Mouse (Mus musculus): Measurements from ENCODE around the gene Zwilch. TPM values are rescaled to one million over a fixed set of nuclear protein-coding genes. Genes with fewer than 3 reads are reported as not detected.

Gene Zwilch
- polyA plus RNA-seq, 1 experiment from 2014 or later: 31.9 TPM

- Histone ChIP-seq H3K4me1 (ENCODE audit: control insufficient read depth, insufficient read depth, low read length) (peaks cover 9% of the 10 kb centered on the region; the same call in 1 of the 2 replicates), H3K27me3 (ENCODE audit: control insufficient read depth, insufficient read depth, low read length) (no peaks in the 10 kb centered on the region), H3K4me3 (ENCODE audit: low read depth, low read length) (no peak overlapping the region), H3K27ac (replicated peaks; ENCODE audit: low read depth, low read length) (no peak overlapping the region), H3K9me3 (replicated peaks; ENCODE audit: control insufficient read depth, low read length) (no peaks in the 10 kb centered on the region), H3K9ac (replicated peaks; ENCODE audit: low read length) (no peak overlapping the region), H3K4me2 (ENCODE audit: low read depth, low read length) (no peak overlapping the region), H3K36me3 (replicated peaks; ENCODE audit: control insufficient read depth, insufficient read depth, low read depth, low read length) (no peaks in the 10 kb centered on the region)
- ATAC-seq (replicated peaks; ENCODE audit: insufficient number of reproducible peaks, low FRiP score, low TSS enrichment, low read depth): no peak
- DNase-seq (ENCODE audit: low spot score): no peak
- 68% methylated on average over 12 of the region's 12 CpGs for whole genome bisulfite sequencing
These were observed 83.9 kb downstream of the Zwilch start for GRCm38 (mm10) chr9:64089004-64089403.

- Histone ChIP-seq H3K27me3 (ENCODE audit: control insufficient read depth, insufficient read depth, low read length) (no peaks in the 10 kb centered on the region), H3K9me3 (replicated peaks; ENCODE audit: control insufficient read depth, low read length) (no peaks in the 10 kb centered on the region), H3K27ac (replicated peaks; ENCODE audit: low read depth, low read length) (no peak overlapping the region), H3K36me3 (replicated peaks; ENCODE audit: control insufficient read depth, insufficient read depth, low read depth, low read length) (no peaks in the 10 kb centered on the region), H3K4me1 (ENCODE audit: control insufficient read depth, insufficient read depth, low read length) (peaks cover 9% of the 10 kb centered on the region; the same call in 1 of the 2 replicates), H3K4me2 (ENCODE audit: low read depth, low read length) (no peak overlapping the region), H3K9ac (replicated peaks; ENCODE audit: low read length) (no peak overlapping the region), H3K4me3 (ENCODE audit: low read depth, low read length) (no peak overlapping the region)
- ATAC-seq (replicated peaks; ENCODE audit: insufficient number of reproducible peaks, low FRiP score, low TSS enrichment, low read depth) (no peak), DNase-seq (ENCODE audit: low spot score) (no peak)
- 94% methylated on average over 7 of the region's 7 CpGs for WGBS
These were observed 84.6 kb downstream of the Zwilch start for GRCm38 (mm10) chr9:64088346-64088745.

GRCm38 (mm10) chr9:64087461-64088235 is 85.3 kb downstream of the Zwilch start:
- H3K36me3 ChIP-seq (replicated peaks; ENCODE audit: control insufficient read depth, insufficient read depth, low read depth, low read length): no peaks in the 10 kb centered on the region
- no peak overlapping the region for H3K4me3 ChIP-seq (ENCODE audit: low read depth, low read length)
- peaks cover 9% of the 10 kb centered on the region; the same call in 1 of the 2 replicates for H3K4me1 ChIP-seq (ENCODE audit: control insufficient read depth, insufficient read depth, low read length)
- DNase-seq (ENCODE audit: low spot score) (peak; percentile 87), ATAC-seq (replicated peaks; ENCODE audit: insufficient number of reproducible peaks, low FRiP score, low TSS enrichment, low read depth) (no peak; the same call in 1 of the 2 replicates)
- no peak overlapping the region for H3K9ac ChIP-seq (replicated peaks; ENCODE audit: low read length)
- 43% methylated on average over 5 of the region's 5 CpGs for WGBS
- H3K27me3 ChIP-seq (ENCODE audit: control insufficient read depth, insufficient read depth, low read length): no peaks in the 10 kb centered on the region
- H3K9me3 ChIP-seq (replicated peaks; ENCODE audit: control insufficient read depth, low read length): no peaks in the 10 kb centered on the region
- no peak overlapping the region for H3K27ac ChIP-seq (replicated peaks; ENCODE audit: low read depth, low read length)
- H3K4me2 ChIP-seq (ENCODE audit: low read depth, low read length): no peak overlapping the region

Other genes starting within 250 kb of the Zwilch start
- 9.3 and 9.8 TPM in 2 replicates for gene Smad6, start 151.0 kb downstream of the Zwilch start, polyA plus RNA-seq (2014; fragmentation: Nextera tagmentation; extraction: Ambion mirVana)
- gene Lctl, start 56.0 kb downstream of the Zwilch start, polyA plus RNA-seq (2014; fragmentation: Nextera tagmentation; extraction: Ambion mirVana): not detected in 2 replicates
- 1,345 and 1,364 TPM in 2 replicates for gene Rpl4, start 271 bp upstream of the Zwilch start, polyA plus RNA-seq (2014; fragmentation: Nextera tagmentation; extraction: Ambion mirVana)
- 23.8 and 26.0 TPM in 2 replicates for gene Snapc5, start 6.2 kb upstream of the Zwilch start, polyA plus RNA-seq (2014; fragmentation: Nextera tagmentation; extraction: Ambion mirVana)
- 2.3 and 3.0 TPM in 2 replicates for gene Uchl4, start 62.1 kb upstream of the Zwilch start, polyA plus RNA-seq (2014; fragmentation: Nextera tagmentation; extraction: Ambion mirVana)
- 74.4 and 79.3 TPM in 2 replicates for gene Map2k1, start 80.5 kb upstream of the Zwilch start, polyA plus RNA-seq (2014; fragmentation: Nextera tagmentation; extraction: Ambion mirVana)
- gene Tipin, start 108.5 kb upstream of the Zwilch start, polyA plus RNA-seq (2014; fragmentation: Nextera tagmentation; extraction: Ambion mirVana): 278 and 306 TPM in 2 replicates
- 22.8 and 25.5 TPM in 2 replicates for gene Dis3l, start 168.2 kb upstream of the Zwilch start, polyA plus RNA-seq (2014; fragmentation: Nextera tagmentation; extraction: Ambion mirVana)
- gene Megf11, start 212.5 kb upstream of the Zwilch start, polyA plus RNA-seq (2014; fragmentation: Nextera tagmentation; extraction: Ambion mirVana): 0.65 and 0.75 TPM in 2 replicates

Data from embryonic facial prominence, embryonic 11.5 days (tissue).